Mouse (Mus musculus) forebrain, embryonic 11.5 days (tissue): ENCODE data around the gene Cflar. TPM values are rescaled to one million over a fixed set of nuclear protein-coding genes. Genes with fewer than 3 reads are reported as not detected.
"Not testable (repeated sequence)": the region's sequence is repeated elsewhere in the genome, so short reads cannot be mapped to it uniquely, and the experiment has no call there.

Experiments
- ATAC-seq: fragments of 200-750 bp; cut with Nextera tagmentation; replicated peaks from 2 replicates; pipeline ENCODE4 v1.8.0; 2017; ENCODE audit warnings: moderate TSS enrichment; ENCODE audit not compliant: low FRiP score
- DNase-seq: peaks from one replicate; pipeline ENCODE4 v3.0.0-alpha.2; 2017; ENCODE audit warnings: low spot score
- H3K27ac ChIP-seq: fragments of 300-500 bp; sonication (generic); 2 replicates; pipeline ENCODE4 v1.5.1; 2014; ENCODE audit warnings: low read depth, low read length
- H3K27me3 ChIP-seq: fragments of 300-500 bp; sonication (generic); 2 replicates; pipeline ENCODE4 v1.6.1; 2014; ENCODE audit warnings: mild to moderate bottlenecking, low read length, mixed read lengths; ENCODE audit not compliant: control insufficient read depth, insufficient read depth
- H3K36me3 ChIP-seq: fragments of 300-500 bp; sonication (generic); 2 replicates; pipeline ENCODE4 v1.6.1; 2014; ENCODE audit warnings: mild to moderate bottlenecking, low read length, moderate library complexity, mixed read lengths; ENCODE audit not compliant: control insufficient read depth, insufficient read depth
- H3K4me1 ChIP-seq: fragments of 300-500 bp; sonication (generic); replicated peaks from 2 replicates; pipeline ENCODE4 v1.6.1; 2014; ENCODE audit warnings: low read length, mixed read lengths; ENCODE audit not compliant: control insufficient read depth, insufficient read depth
- H3K4me2 ChIP-seq: fragments of 300-500 bp; sonication (generic); 2 replicates; pipeline ENCODE4 v1.6.1; 2014; ENCODE audit warnings: low read depth, mild to moderate bottlenecking, low read length, moderate library complexity, mixed read lengths; ENCODE audit not compliant: severe bottlenecking
- H3K4me3 ChIP-seq: fragments of 300-500 bp; sonication (generic); 2 replicates; pipeline ENCODE4 v1.5.1; 2014; ENCODE audit warnings: low read depth, low read length
- H3K9ac ChIP-seq: fragments of 300-500 bp; sonication (generic); 2 replicates; pipeline ENCODE4 v1.6.1; 2014; ENCODE audit warnings: low read length
- H3K9me3 ChIP-seq: fragments of 300-500 bp; sonication (generic); 2 replicates; pipeline ENCODE4 v1.6.1; 2016; ENCODE audit warnings: low read length, mixed read lengths; ENCODE audit not compliant: control insufficient read depth
- WGBS: fragments of 180-500 bp; shearing (Covaris S2); extraction: QIAGEN DNeasy Blood & Tissue Kit; methylation state at CpG from one replicate; pipeline ENCODE4 v1.1.7; 2014; 5-methylcytosine and 5-hydroxymethylcytosine counted together
- polyA plus RNA-seq: library from polyadenylated mRNA; unstranded; fragments of >200 nt; fragmentation: Nextera tagmentation; extraction: Ambion mirVana; gene quantifications from 2 replicates; pipeline ENCODE4 v1.2.1, GENCODE M21; 2014

The Cflar gene
- polyA plus RNA-seq, 1 experiment from 2014 or later = 21.3 TPM

- Histone ChIP-seq H3K4me3 (no peak overlapping the region), H3K4me2 (no peak overlapping the region), H3K36me3 (no peaks in the 10 kb centered on the region), H3K4me1 (no peaks in the 10 kb centered on the region), H3K27me3 (no peaks in the 10 kb centered on the region), H3K9me3 (no peaks in the 10 kb centered on the region), H3K9ac (no peak overlapping the region), H3K27ac (no peak overlapping the region)
- 89% methylated on average over 1 of the region's 1 CpGs for WGBS
- ATAC-seq (no peak), DNase-seq (no peak)
Observed at GRCm38 (mm10) chr1:58689426-58689825, 21.9 kb upstream of the Cflar start.

- no peak for DNase-seq
- Histone ChIP-seq H3K36me3 (no peaks in the 10 kb centered on the region), H3K27ac (no peak overlapping the region), H3K9ac (no peak overlapping the region), H3K4me3 (no peak overlapping the region), H3K4me2 (no peak overlapping the region), H3K27me3 (no peaks in the 10 kb centered on the region), H3K9me3 (no peaks in the 10 kb centered on the region), H3K4me1 (no peaks in the 10 kb centered on the region)
- no peak for ATAC-seq
- 67% methylated on average over 6 of the region's 6 CpGs for WGBS
Observed at GRCm38 (mm10) chr1:58690006-58690744, 21.1 kb upstream of the Cflar start.

DNA sequence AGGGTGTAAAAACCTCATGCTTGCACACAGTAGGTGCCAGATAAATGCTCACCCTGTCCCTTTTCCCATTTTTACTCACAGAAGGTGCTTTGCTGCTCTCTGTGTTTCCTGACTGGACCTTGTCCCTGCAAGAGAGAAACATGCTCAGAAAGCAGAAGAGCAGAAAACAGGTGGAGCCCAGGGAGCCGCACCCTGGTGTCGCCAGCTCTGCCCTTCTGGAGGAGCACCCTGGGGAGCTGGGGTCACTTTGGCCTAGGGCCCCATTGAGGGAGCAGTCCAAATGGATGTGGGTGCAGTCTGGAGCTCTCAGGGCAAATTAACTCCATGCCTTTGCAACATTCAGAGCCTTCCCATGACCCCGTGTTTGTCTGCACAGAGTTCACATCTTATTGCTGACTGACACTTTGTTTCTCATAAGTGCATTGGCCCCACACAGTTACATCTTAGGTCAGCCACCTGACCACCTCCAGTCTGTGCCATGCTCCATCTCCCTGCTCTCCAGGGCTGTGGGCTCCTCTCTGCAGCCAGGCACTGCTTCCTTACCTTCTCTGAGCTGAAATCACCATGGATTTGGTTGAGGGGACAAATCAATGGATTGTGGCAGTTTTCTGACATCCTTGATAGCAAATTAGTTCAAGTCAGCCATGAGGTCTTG is 20.3 kb upstream of the Cflar start:
- not testable (repeated sequence) for ATAC-seq, H3K36me3 ChIP-seq, DNase-seq, H3K9me3 ChIP-seq, H3K27me3 ChIP-seq, H3K9ac ChIP-seq, H3K4me2 ChIP-seq, H3K4me1 ChIP-seq, H3K27ac ChIP-seq, H3K4me3 ChIP-seq
- WGBS = 73% methylated on average over 2 of the region's 3 CpGs

DNA sequence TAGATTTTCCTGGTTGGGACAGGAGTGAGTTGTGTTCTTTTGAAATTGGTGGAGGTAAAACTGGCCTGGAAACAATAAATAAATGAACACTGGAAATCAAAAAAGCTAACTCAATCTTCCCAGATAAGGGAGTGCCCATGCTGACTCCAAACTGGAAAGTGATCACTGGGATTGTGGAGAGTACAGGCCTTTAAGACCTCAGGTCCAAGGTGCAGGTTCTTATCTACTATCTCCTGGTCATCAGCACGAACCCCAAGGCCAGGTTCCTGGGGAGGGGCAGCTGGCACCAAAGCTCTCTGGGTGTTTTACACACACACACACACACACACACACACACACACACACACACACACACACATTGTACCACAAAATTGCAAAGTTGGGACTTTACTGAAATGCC is 19.6 kb upstream of the Cflar start:
- ATAC-seq, DNase-seq, H3K9ac ChIP-seq, H3K36me3 ChIP-seq, H3K27me3 ChIP-seq, H3K9me3 ChIP-seq, H3K4me2 ChIP-seq, H3K4me3 ChIP-seq, H3K4me1 ChIP-seq, H3K27ac ChIP-seq: not testable (repeated sequence)
- WGBS = 100% methylated on average over 1 of the region's 1 CpGs

GRCm38 (mm10) chr1:58693696-58694095 is 17.6 kb upstream of the Cflar start:
- Histone ChIP-seq H3K9ac (no peak overlapping the region), H3K27ac (no peak overlapping the region), H3K27me3 (no peaks in the 10 kb centered on the region), H3K4me3 (no peak overlapping the region), H3K9me3 (no peaks in the 10 kb centered on the region), H3K4me1 (no peaks in the 10 kb centered on the region), H3K4me2 (no peak overlapping the region), H3K36me3 (no peaks in the 10 kb centered on the region)
- no peak for ATAC-seq
- DNase-seq = no peak
- WGBS = 79% methylated on average over 1 of the region's 1 CpGs

GRCm38 (mm10) chr1:58695810-58696209 is 15.5 kb upstream of the Cflar start, which contains the start of gene Als2cr12:
Als2cr12 (minus strand) TSS chr1:58695989.
- H3K27me3 ChIP-seq, H3K4me2 ChIP-seq, H3K4me1 ChIP-seq, H3K36me3 ChIP-seq, H3K4me3 ChIP-seq, H3K27ac ChIP-seq, H3K9me3 ChIP-seq, ATAC-seq, H3K9ac ChIP-seq, DNase-seq: not testable (repeated sequence)
- WGBS = 88% methylated on average over 4 of the region's 4 CpGs

DNA sequence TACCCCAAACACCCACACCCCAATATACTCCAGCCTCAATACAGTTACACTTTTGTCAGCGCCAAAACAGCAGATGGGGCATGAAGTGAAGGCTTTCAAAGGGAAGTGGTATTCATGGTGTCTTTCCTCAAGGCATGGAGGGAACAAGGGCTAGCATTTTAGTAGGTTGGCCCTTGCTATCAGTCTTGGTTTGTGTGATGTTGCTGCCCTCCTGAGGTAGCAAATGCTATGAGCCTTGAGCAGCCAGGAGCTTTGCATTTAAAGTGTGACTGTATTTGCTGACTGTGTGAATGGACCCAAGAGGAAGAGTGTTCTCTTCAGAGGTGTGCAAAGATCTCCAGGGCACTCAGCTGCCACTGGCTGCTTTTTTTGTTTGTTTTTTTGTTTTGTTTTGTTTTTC is 13.7 kb upstream of the Cflar start:
- ATAC-seq, H3K9ac ChIP-seq, H3K27me3 ChIP-seq, H3K9me3 ChIP-seq, H3K4me1 ChIP-seq, H3K4me2 ChIP-seq, H3K36me3 ChIP-seq, H3K27ac ChIP-seq, H3K4me3 ChIP-seq, DNase-seq: not testable (repeated sequence)
- WGBS = 59% methylated on average over 1 of the region's 1 CpGs

DNA sequence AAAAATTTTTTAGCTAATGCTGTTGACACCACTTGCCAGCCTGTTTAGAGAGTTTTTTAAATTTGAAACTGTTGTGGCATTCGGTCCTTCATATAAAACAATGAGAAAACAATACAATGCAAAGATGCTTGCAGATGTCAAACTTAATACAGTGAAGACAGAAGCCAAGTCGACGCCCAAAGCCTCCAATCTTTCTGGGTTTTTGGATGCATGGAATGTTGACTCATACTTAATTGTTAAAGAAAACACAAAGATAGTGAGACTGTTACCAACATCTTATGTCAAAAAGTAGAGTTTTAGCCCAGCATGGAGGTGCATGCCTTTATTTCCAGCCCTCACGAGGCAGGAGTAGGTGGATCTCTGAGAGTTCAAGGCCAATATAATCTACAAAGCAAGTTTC is 12.5 kb upstream of the Cflar start:
- no peak overlapping the region for H3K9ac ChIP-seq
- H3K36me3 ChIP-seq = no peaks in the 10 kb centered on the region
- WGBS = 87% methylated on average over 4 of the region's 4 CpGs
- ATAC-seq (no peak), DNase-seq (no peak)
- no peaks in the 10 kb centered on the region for H3K9me3 ChIP-seq
- no peaks in the 10 kb centered on the region for H3K4me1 ChIP-seq
- H3K27me3 ChIP-seq = no peaks in the 10 kb centered on the region
- no peak overlapping the region for H3K27ac ChIP-seq
- H3K4me2 ChIP-seq = no peak overlapping the region
- H3K4me3 ChIP-seq = no peak overlapping the region

GRCm38 (mm10) chr1:58699988-58700387 is 11.3 kb upstream of the Cflar start:
- Histone ChIP-seq H3K27me3 (no peaks in the 10 kb centered on the region), H3K4me3 (no peak overlapping the region), H3K9me3 (no peaks in the 10 kb centered on the region), H3K36me3 (no peaks in the 10 kb centered on the region), H3K4me2 (no peak overlapping the region), H3K9ac (no peak overlapping the region), H3K4me1 (no peaks in the 10 kb centered on the region), H3K27ac (no peak overlapping the region)
- DNase-seq (no peak), ATAC-seq (no peak)
- 71% methylated on average over 3 of the region's 3 CpGs for WGBS
